Mouse (Mus musculus): ENCODE measurements around the gene Ephb2.
A peak's percentile ranks its signal among the peaks of the same experiment; 100 is the strongest.

Ephb2 gene

GRCm38 (mm10) chr4:136706696-136707095, 129.1 kb downstream of the Ephb2 start:
- DNase-seq (ENCODE audit: low read depth in 2 of 2, low spot score in 2 of 2) = no peak

GRCm38 (mm10) chr4:136705091-136705490, 130.7 kb downstream of the Ephb2 start:
- DNase-seq (ENCODE audit: low read depth in 2 of 2, low spot score in 2 of 2) = no peak

GRCm38 (mm10) chr4:136704551-136704950, 131.2 kb downstream of the Ephb2 start:
- no peak for DNase-seq (ENCODE audit: low read depth in 2 of 2, low spot score in 2 of 2)

GRCm38 (mm10) chr4:136703351-136703750, 132.4 kb downstream of the Ephb2 start:
- no peak for DNase-seq (ENCODE audit: low read depth in 2 of 2, low spot score in 2 of 2)

- no peak for DNase-seq (ENCODE audit: low read depth in 2 of 2, low spot score in 2 of 2)
These were observed 133.3 kb downstream of the Ephb2 start for GRCm38 (mm10) chr4:136702456-136702855.

- DNase-seq (ENCODE audit: low read depth in 2 of 2, low spot score in 2 of 2) = no peak
These were observed 134.6 kb downstream of the Ephb2 start for GRCm38 (mm10) chr4:136701236-136701635.

GRCm38 (mm10) chr4:136699084-136699450, 136.7 kb downstream of the Ephb2 start:
- DNase-seq (ENCODE audit: low read depth in 2 of 2, low spot score in 2 of 2) = no peak

GRCm38 (mm10) chr4:136698404-136699083, 137.2 kb downstream of the Ephb2 start:
- DNase-seq (ENCODE audit: low read depth in 2 of 2, low spot score in 2 of 2) = no peak

GRCm38 (mm10) chr4:136697325-136697724, 138.5 kb downstream of the Ephb2 start:
- no peak for DNase-seq (ENCODE audit: low read depth in 2 of 2, low spot score in 2 of 2)

GRCm38 (mm10) chr4:136696381-136696925, 139.3 kb downstream of the Ephb2 start:
- DNase-seq (ENCODE audit: low read depth in 2 of 2, low spot score in 2 of 2) = peak; percentile 32 to 64

GRCm38 (mm10) chr4:136695696-136696095, 140.1 kb downstream of the Ephb2 start:
- no peak for DNase-seq (ENCODE audit: low read depth in 2 of 2, low spot score in 2 of 2)

- DNase-seq (ENCODE audit: low read depth in 2 of 2, low spot score in 2 of 2) = no peak
These were observed 145.8 kb downstream of the Ephb2 start for GRCm38 (mm10) chr4:136690034-136690433.

- DNase-seq (ENCODE audit: low read depth in 2 of 2, low spot score in 2 of 2) = no peak
These were observed 147.7 kb downstream of the Ephb2 start for GRCm38 (mm10) chr4:136688113-136688512.

GRCm38 (mm10) chr4:136685431-136685869, 150.3 kb downstream of the Ephb2 start:
- DNase-seq (ENCODE audit: low read depth in 2 of 2, low spot score in 2 of 2) = no peak

- no peak for DNase-seq (ENCODE audit: low read depth in 2 of 2, low spot score in 2 of 2)
These were observed 151.3 kb downstream of the Ephb2 start for GRCm38 (mm10) chr4:136684485-136684884.

- DNase-seq (ENCODE audit: low read depth in 2 of 2, low spot score in 2 of 2) = no peak
These were observed 155.1 kb downstream of the Ephb2 start for GRCm38 (mm10) chr4:136680641-136681040.

- no peak for DNase-seq (ENCODE audit: low read depth in 2 of 2, low spot score in 2 of 2)
These were observed 156.6 kb downstream of the Ephb2 start for GRCm38 (mm10) chr4:136679221-136679620.

- peak; percentile 75 to 78 for DNase-seq (ENCODE audit: low read depth in 2 of 2, low spot score in 2 of 2)
These were observed 157.3 kb downstream of the Ephb2 start for GRCm38 (mm10) chr4:136678480-136678879.

- no peak for DNase-seq (ENCODE audit: low read depth in 2 of 2, low spot score in 2 of 2)
These were observed 160.3 kb downstream of the Ephb2 start for GRCm38 (mm10) chr4:136675439-136675838.

- no peak for DNase-seq (ENCODE audit: low read depth in 2 of 2, low spot score in 2 of 2)
These were observed 163.3 kb downstream of the Ephb2 start for GRCm38 (mm10) chr4:136672335-136673090.

GRCm38 (mm10) chr4:136667757-136668156, 168.0 kb downstream of the Ephb2 start:
- DNase-seq (ENCODE audit: low read depth in 2 of 2, low spot score in 2 of 2) = no peak

- no peak for DNase-seq (ENCODE audit: low read depth in 2 of 2, low spot score in 2 of 2)
These were observed 169.8 kb downstream of the Ephb2 start for GRCm38 (mm10) chr4:136666002-136666401.
